Mouse (Mus musculus): ENCODE measurements around the gene Oasl2.

Gene Oasl2

GRCm38 (mm10) chr5:114896688-114897373 lies at the start of gene Oasl2:
Gene Oasl2, plus strand, starts transcription at chr5:114896936.
- WGBS: 73% methylated on average over 13 of the region's 13 CpGs

- WGBS: 91% methylated on average over 20 of the region's 20 CpGs
Measured at GRCm38 (mm10) chr5:114851565-114852236, 45.0 kb upstream of the Oasl2 start.

GRCm38 (mm10) chr5:114853364-114853763 lies 43.4 kb upstream of the Oasl2 start, which contains the start of gene 4930519G04Rik:
Gene 4930519G04Rik, plus strand, starts transcription at chr5:114853664.
- WGBS: 89% methylated on average over 3 of the region's 5 CpGs

- WGBS: 88% methylated on average over 12 of the region's 12 CpGs
Measured at GRCm38 (mm10) chr5:114858582-114858981, 38.2 kb upstream of the Oasl2 start, which contains the start of gene Gm9936. Gene Gm9936, minus strand, starts transcription at chr5:114858682.

- 5% methylated on average over 18 of the region's 18 CpGs for WGBS
Measured at GRCm38 (mm10) chr5:114859253-114859652, 37.5 kb upstream of the Oasl2 start.

- 75% methylated on average over 6 of the region's 6 CpGs for WGBS
Measured at GRCm38 (mm10) chr5:114861730-114862129, 35.0 kb upstream of the Oasl2 start.

GRCm38 (mm10) chr5:114864813-114865212 lies 31.9 kb upstream of the Oasl2 start:
- 83% methylated on average over 7 of the region's 7 CpGs for WGBS

- WGBS: 89% methylated on average over 12 of the region's 12 CpGs
Measured at GRCm38 (mm10) chr5:114865279-114865678, 31.5 kb upstream of the Oasl2 start.

GRCm38 (mm10) chr5:114875858-114876257 lies 20.9 kb upstream of the Oasl2 start:
- 71% methylated on average over 6 of the region's 6 CpGs for WGBS

- WGBS: 69% methylated on average over 6 of the region's 6 CpGs
Measured at GRCm38 (mm10) chr5:114876331-114876730, 20.4 kb upstream of the Oasl2 start.

- WGBS: 80% methylated on average over 7 of the region's 7 CpGs
Measured at GRCm38 (mm10) chr5:114877487-114877886, 19.2 kb upstream of the Oasl2 start.

- 78% methylated on average over 13 of the region's 13 CpGs for WGBS
Measured at GRCm38 (mm10) chr5:114879399-114879798, 17.3 kb upstream of the Oasl2 start.

GRCm38 (mm10) chr5:114882319-114882718 lies 14.4 kb upstream of the Oasl2 start:
- WGBS: 91% methylated on average over 6 of the region's 7 CpGs

GRCm38 (mm10) chr5:114883022-114883421 lies 13.7 kb upstream of the Oasl2 start:
- 92% methylated on average over 11 of the region's 11 CpGs for WGBS

GRCm38 (mm10) chr5:114886801-114887200 lies 9.9 kb upstream of the Oasl2 start:
- 72% methylated on average over 6 of the region's 6 CpGs for WGBS

GRCm38 (mm10) chr5:114888995-114889394 lies 7.7 kb upstream of the Oasl2 start:
- WGBS: 86% methylated on average over 2 of the region's 2 CpGs

GRCm38 (mm10) chr5:114895542-114895941 lies 1.2 kb upstream of the Oasl2 start:
- WGBS: 89% methylated on average over 4 of the region's 4 CpGs

- WGBS: 27% methylated on average over 7 of the region's 7 CpGs
Measured at GRCm38 (mm10) chr5:114897374-114897793, 648 bp downstream of the Oasl2 start.

- WGBS: 80% methylated on average over 7 of the region's 7 CpGs
Measured at GRCm38 (mm10) chr5:114898857-114899256, 2.1 kb downstream of the Oasl2 start.

GRCm38 (mm10) chr5:114902413-114902812 lies 5.7 kb downstream of the Oasl2 start:
- 76% methylated on average over 1 of the region's 1 CpGs for WGBS

- whole genome bisulfite sequencing: 62% methylated on average over 13 of the region's 13 CpGs
Measured at GRCm38 (mm10) chr5:114908598-114909305, 12.0 kb downstream of the Oasl2 start.

GRCm38 (mm10) chr5:114913686-114914085 lies 16.9 kb downstream of the Oasl2 start:
- 75% methylated on average over 4 of the region's 4 CpGs for WGBS

All from cerebral cortex, adult 2 months (tissue).